Mouse (Mus musculus) CH12.LX (cell line): ENCODE data around the gene Hpn. TPM values are rescaled to one million over a fixed set of nuclear protein-coding genes. Genes with fewer than 3 reads are reported as not detected.
A peak's percentile ranks its signal among the peaks of the same experiment; 100 is the strongest.

Experiments used
- DNase-seq: peaks from one replicate; pipeline ENCODE4 v3.0.0-alpha.2; 2013; ENCODE audit errors: extremely low read depth
- H3K27ac ChIP-seq: 2 replicates; pipeline ENCODE4 v1.5.1; 2012; ENCODE audit warnings: low read depth, mild to moderate bottlenecking, control low read depth, moderate library complexity; ENCODE audit not compliant: insufficient read depth
- H3K27me3 ChIP-seq: replicated peaks from 2 replicates; pipeline ENCODE3; 2012; ENCODE audit warnings: inconsistent platforms
- H3K36me3 ChIP-seq, 2 experiments: replicated peaks in 1 of 2; 2 replicates each; pipeline versions ENCODE3 to v1.6.1; 2012; ENCODE audit warnings: inconsistent platforms in 1 of 2, low read length in 1 of 2, mild to moderate bottlenecking in 1 of 2, mixed read lengths in 1 of 2, moderate library complexity in 1 of 2; ENCODE audit not compliant: control insufficient read depth in 1 of 2, insufficient read depth in 1 of 2
- H3K4me1 ChIP-seq, 2 experiments: 2 replicates each; pipeline ENCODE4 v1.6.1; 2012; ENCODE audit warnings: inconsistent platforms in 1 of 2, moderate library complexity in 1 of 2; ENCODE audit not compliant: insufficient read depth in 2 of 2, control insufficient read depth in 1 of 2
- H3K4me2 ChIP-seq: 2 replicates; pipeline ENCODE4 v1.6.1; 2012; ENCODE audit warnings: low read depth, mild to moderate bottlenecking, control low read depth; ENCODE audit not compliant: poor library complexity, insufficient read depth, severe bottlenecking
- H3K4me3 ChIP-seq, 3 experiments: fragments of 150-350 bp in 1 of 3; sonication (generic) in 1 of 3; replicated peaks in 1 of 3; 2 replicates each; pipeline versions ENCODE3 to v1.5.1; 2011 to 2012; ENCODE audit warnings: low read depth in 2 of 3, low read length in 2 of 3, mild to moderate bottlenecking in 2 of 3, moderate library complexity in 2 of 3, control low read depth in 1 of 3, improper control_type of control experiment in 1 of 3, inconsistent platforms in 1 of 3, mixed read lengths in 1 of 3; ENCODE audit not compliant: poor library complexity in 1 of 3
- H3K79me2 ChIP-seq: replicated peaks from 2 replicates; pipeline ENCODE4 v1.6.1; 2012; ENCODE audit warnings: mild to moderate bottlenecking, moderate library complexity; ENCODE audit not compliant: control insufficient read depth, poor library complexity, insufficient read depth, severe bottlenecking; ENCODE audit errors: extremely low read depth
- H3K9ac ChIP-seq: 2 replicates; pipeline ENCODE4 v1.6.1; 2012; ENCODE audit warnings: low read depth, mild to moderate bottlenecking, control low read depth, moderate library complexity; ENCODE audit not compliant: insufficient read depth
- H3K9me3 ChIP-seq: replicated peaks from 2 replicates; pipeline ENCODE3; 2012; ENCODE audit warnings: low read length, inconsistent platforms, mixed read lengths
- CHD1 ChIP-seq: IDR thresholded peaks from 2 replicates; pipeline ENCODE4 v1.6.1; 2012; ENCODE audit warnings: low read depth, low read length, improper control_type of control experiment, inconsistent platforms
- CHD2 ChIP-seq: IDR thresholded peaks from 2 replicates; pipeline ENCODE4 v1.6.1; 2011; ENCODE audit warnings: low read length, improper control_type of control experiment
- E2F4 ChIP-seq: IDR thresholded peaks from 2 replicates; pipeline ENCODE4 v1.6.1; 2011; ENCODE audit warnings: low read depth, low read length, improper control_type of control experiment; ENCODE audit not compliant: insufficient replicate concordance
- ETS1 ChIP-seq: conservative IDR thresholded peaks from 2 replicates; pipeline ENCODE4 v1.6.1; 2012; ENCODE audit warnings: low read depth, mild to moderate bottlenecking, inconsistent platforms, low read length, improper control_type of control experiment, moderate library complexity
- IRF4 ChIP-seq: IDR thresholded peaks from 2 replicates; pipeline ENCODE4 v1.6.1; 2014; ENCODE audit warnings: low read depth, mild to moderate bottlenecking, inconsistent platforms, low read length, improper control_type of control experiment
- JUND ChIP-seq: conservative IDR thresholded peaks from 2 replicates; pipeline ENCODE4 v1.6.1; 2011; ENCODE audit warnings: low read depth, low read length, improper control_type of control experiment
- MAFK ChIP-seq: IDR thresholded peaks from 2 replicates; pipeline ENCODE4 v1.6.1; 2011; ENCODE audit warnings: low read length, improper control_type of control experiment; ENCODE audit not compliant: insufficient replicate concordance
- MAZ ChIP-seq: IDR thresholded peaks from 2 replicates; pipeline ENCODE4 v1.6.1; 2012; ENCODE audit warnings: low read depth, mild to moderate bottlenecking, inconsistent platforms, low read length, improper control_type of control experiment, moderate library complexity
- MEF2A ChIP-seq: IDR thresholded peaks from 2 replicates; pipeline ENCODE4 v1.6.1; 2014; ENCODE audit warnings: low read depth, mild to moderate bottlenecking, inconsistent platforms, low read length, improper control_type of control experiment, borderline replicate concordance
- MXI1 ChIP-seq: IDR thresholded peaks from 2 replicates; pipeline ENCODE4 v1.6.1; 2011; ENCODE audit warnings: mild to moderate bottlenecking, low read depth, low read length, improper control_type of control experiment
- POLR2A ChIP-seq: IDR thresholded peaks from 2 replicates; pipeline ENCODE4 v1.6.1; 2011; ENCODE audit warnings: low read depth, mild to moderate bottlenecking, improper control_type of control experiment, low read length
- SIN3A ChIP-seq: IDR thresholded peaks from 2 replicates; pipeline ENCODE4 v1.6.1; 2012; ENCODE audit warnings: low read length, improper control_type of control experiment, inconsistent platforms
- SMC3 ChIP-seq: IDR thresholded peaks from 2 replicates; pipeline ENCODE4 v1.6.1; 2011; ENCODE audit warnings: low read depth, low read length, improper control_type of control experiment
- TCF12 ChIP-seq: IDR thresholded peaks from 2 replicates; pipeline ENCODE4 v1.6.1; 2014; ENCODE audit warnings: low read depth, mild to moderate bottlenecking, inconsistent platforms, low read length, improper control_type of control experiment
- UBTF ChIP-seq: IDR thresholded peaks from 2 replicates; pipeline ENCODE4 v1.6.1; 2012; ENCODE audit warnings: low read depth, mild to moderate bottlenecking, inconsistent platforms, low read length, improper control_type of control experiment, moderate library complexity
- USF1 ChIP-seq: IDR thresholded peaks from 2 replicates; pipeline ENCODE4 v1.6.1; 2014; ENCODE audit warnings: low read depth, mild to moderate bottlenecking, inconsistent platforms, low read length, improper control_type of control experiment
- ZC3H11A ChIP-seq: IDR thresholded peaks from 2 replicates; pipeline ENCODE4 v1.6.1; 2012; ENCODE audit warnings: low read depth, mild to moderate bottlenecking, inconsistent platforms, low read length, improper control_type of control experiment
- ZKSCAN1 ChIP-seq: IDR thresholded peaks from 2 replicates; pipeline ENCODE4 v1.6.1; 2012; ENCODE audit warnings: low read depth, inconsistent platforms, low read length, improper control_type of control experiment, borderline replicate concordance
- dilution Hi-C: fragments of 300-500 bp; cut with MboI; formaldehyde crosslinking; loops from 2 replicates; pipeline ENCODE4 v1.14.3; 2020; ENCODE audit warnings: low sequenced_read_pairs; ENCODE audit not compliant: extremely low pct_unique_long_range_greater_than_20kb, extremely low pct_ligation_motif_present
- in situ Hi-C: fragments of 300-500 bp; cut with MboI; formaldehyde crosslinking; loops from 3 replicates; pipeline ENCODE4 v1.14.3; 2019; ENCODE audit warnings: low sequenced_read_pairs, low pct_ligation_motif_present, low pct_unique_long_range_greater_than_20kb, mixed read lengths
- polyA plus RNA-seq: library from polyadenylated mRNA; unstranded; fragments of >175 nt; gene quantifications from 2 replicates; pipeline ENCODE4 v1.2.1, GENCODE M21; 2012; ENCODE audit warnings: low read depth; ENCODE audit not compliant: insufficient read length
- total RNA-seq, 2 experiments: library from RNA; depleted of rRNA; stranded (reverse); fragments of 300-350 nt in 1 of 2; fragments of >200 nt in 1 of 2; gene quantifications; 2 replicates each; pipeline ENCODE4 v1.2.3; 2012 to 2014

Hpn gene
- total and polyA plus RNA-seq, 3 experiments = 3.0 to 16.7 (median 8.7) TPM

GRCm38 (mm10) chr7:31149271-31149670 is 34.2 kb upstream of the Hpn start:
- H3K4me2 ChIP-seq = peak overlapping the region; percentile 58
- H3K4me1 ChIP-seq = peaks cover 19 to 40% of the 10 kb centered on the region in 2 experiments
- peaks cover 5% of the 10 kb centered on the region for H3K9me3 ChIP-seq
- in situ Hi-C loops = no loop called here
- peak overlapping the region; percentile 89 for H3K27ac ChIP-seq
- peaks cover 59% of the 10 kb centered on the region for H3K79me2 ChIP-seq
- dilution Hi-C loops = no loop called here
- H3K27me3 ChIP-seq = no peaks in the 10 kb centered on the region
- TF ChIP-seq UBTF (0 out of 2 replicates have a peak, but pooled peaks have one; percentile 4), USF1 (no peak), E2F4 (no peak), CHD1 (0 out of 2 replicates have a peak, but pooled peaks have one; percentile 36), JUND (no peak)
- no peak for DNase-seq
- H3K9ac ChIP-seq = peak overlapping the region; percentile 11; the same call in 1 of the 2 replicates
- H3K36me3 ChIP-seq = peaks cover 18 to 44% of the 10 kb centered on the region in 2 experiments
- H3K4me3 ChIP-seq = peak overlapping the region; percentile 82 to 97 (median 96)

- Histone ChIP-seq H3K4me2 (peak overlapping the region; percentile 58), H3K36me3 (peaks cover 23 to 45% of the 10 kb centered on the region in 2 experiments), H3K9ac (peak overlapping the region; percentile 47), H3K79me2 (peaks cover 59% of the 10 kb centered on the region), H3K9me3 (peaks cover 5% of the 10 kb centered on the region), H3K27me3 (no peaks in the 10 kb centered on the region), H3K4me1 (peaks cover 15 to 35% of the 10 kb centered on the region in 2 experiments), H3K27ac (peak overlapping the region; percentile 89), H3K4me3 (peak overlapping the region; percentile 82 to 97 (median 96))
- in situ Hi-C loops (no loop called here), dilution Hi-C loops (no loop called here)
- peak; percentile 38; the same call in 1 of the 2 replicates for TF ChIP-seq POLR2A
- TF ChIP-seq IRF4 = 0 out of 2 replicates have a peak, but pooled peaks have one; percentile 8
- TF ChIP-seq SMC3 = no peak
- 0 out of 2 replicates have a peak, but pooled peaks have one; percentile 12 for TF ChIP-seq TCF12
- TF ChIP-seq MXI1 = peak; percentile 16; the same call in 1 of the 2 replicates
- peak; percentile 60; the same call in 1 of the 2 replicates for TF ChIP-seq MAZ
- peak; percentile 78 for DNase-seq
Observed at GRCm38 (mm10) chr7:31148756-31149155, 33.7 kb upstream of the Hpn start.

GRCm38 (mm10) chr7:31148086-31148485 is 33.0 kb upstream of the Hpn start:
- TF ChIP-seq SIN3A = no peak
- TF ChIP-seq ZKSCAN1 = no peak
- no peak for TF ChIP-seq ETS1
- TF ChIP-seq MEF2A = no peak
- TF ChIP-seq MAFK = no peak
- TF ChIP-seq JUND = no peak
- TF ChIP-seq CHD2 = no peak
- TF ChIP-seq ZC3H11A = no peak
- Histone ChIP-seq H3K4me3 (peak overlapping the region in 2 of 3 experiments; percentile 34 to 96), H3K9me3 (peaks cover 5% of the 10 kb centered on the region), H3K9ac (peak overlapping the region; percentile 47), H3K79me2 (peaks cover 59% of the 10 kb centered on the region), H3K4me1 (peaks cover 15 to 29% of the 10 kb centered on the region in 2 experiments), H3K36me3 (peaks cover 30 to 52% of the 10 kb centered on the region in 2 experiments), H3K4me2 (peak overlapping the region; percentile 58), H3K27me3 (no peaks in the 10 kb centered on the region), H3K27ac (no peak overlapping the region)
- dilution Hi-C loops (no loop called here), in situ Hi-C loops (no loop called here)
- peak; percentile 47 for DNase-seq
